Mouse (Mus musculus) natural killer cell, adult 2 months (primary cell): ENCODE results near the gene Sult2a3.
"Not testable (repeated sequence)": the region's sequence is repeated elsewhere in the genome, so short reads cannot be mapped to it uniquely, and the experiment has no call there.

ENCODE experiments used
- DNase-seq, 2 experiments: peaks; one replicate each; pipeline ENCODE4 v3.0.0; 2022; ENCODE audit warnings: low spot score in 2 of 2

The Sult2a3 gene

DNA sequence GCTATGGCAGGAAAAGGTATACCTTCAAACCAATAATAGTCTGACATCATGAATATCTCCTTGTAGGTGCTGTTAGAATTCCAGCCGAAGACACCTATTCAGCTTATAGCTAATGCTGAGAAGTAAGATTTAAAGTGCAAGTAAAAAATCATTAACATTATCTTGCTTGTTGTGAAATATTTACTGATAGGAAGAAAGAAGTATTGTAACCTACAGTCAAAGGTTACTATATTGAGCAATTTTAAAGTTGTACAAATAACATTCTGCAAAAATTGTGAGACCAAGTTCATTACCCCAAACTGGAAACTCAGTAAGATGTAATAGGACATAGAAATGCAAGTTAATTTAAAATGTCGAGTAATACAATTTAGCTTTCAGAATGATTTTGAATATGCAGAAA lies at the start of gene Sult2a3:
Sult2a3 (minus strand) TSS at position 101 of the 400 bp plus-strand sequence.
- no peak for DNase-seq

DNA sequence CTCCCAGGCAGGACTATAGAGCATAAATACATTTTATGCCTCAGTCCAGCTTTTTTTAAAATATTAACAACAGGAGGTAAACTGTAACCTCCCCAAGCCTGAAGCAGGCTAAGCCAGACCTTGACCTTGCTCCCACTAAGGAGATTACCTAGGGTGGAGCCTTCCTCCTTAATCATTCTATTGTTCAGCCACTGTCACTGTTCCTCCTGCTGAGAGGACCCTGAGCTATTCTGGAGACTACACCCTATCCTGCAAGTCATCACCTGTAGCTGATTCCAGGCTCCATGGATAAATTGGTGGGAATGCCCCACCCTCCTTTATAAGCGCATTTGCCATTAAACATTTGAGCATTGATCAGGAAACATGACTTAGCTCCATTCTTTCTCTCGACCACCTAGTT lies 2.4 kb downstream of the Sult2a3 start:
- DNase-seq: no peak

DNA sequence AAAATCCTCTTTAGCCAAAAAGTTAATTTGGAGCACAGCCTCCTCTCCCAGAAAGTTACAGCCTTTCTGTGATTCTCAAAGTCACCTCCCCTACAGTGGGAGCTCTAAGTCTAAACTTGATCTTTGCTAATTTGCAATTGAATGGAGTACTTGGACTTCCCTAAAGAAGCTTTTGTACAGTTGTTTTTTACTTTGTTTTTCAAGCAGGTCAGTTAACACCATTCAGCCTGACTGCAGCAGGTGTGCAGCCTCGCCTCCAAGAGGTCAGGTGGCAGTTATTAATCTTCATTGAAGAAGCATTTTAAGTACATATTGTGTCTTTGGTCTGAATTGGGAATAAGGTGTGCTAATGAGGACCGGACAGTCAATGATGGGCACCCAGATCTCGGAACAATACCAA lies 3.0 kb downstream of the Sult2a3 start:
- not testable (repeated sequence) for DNase-seq

DNA sequence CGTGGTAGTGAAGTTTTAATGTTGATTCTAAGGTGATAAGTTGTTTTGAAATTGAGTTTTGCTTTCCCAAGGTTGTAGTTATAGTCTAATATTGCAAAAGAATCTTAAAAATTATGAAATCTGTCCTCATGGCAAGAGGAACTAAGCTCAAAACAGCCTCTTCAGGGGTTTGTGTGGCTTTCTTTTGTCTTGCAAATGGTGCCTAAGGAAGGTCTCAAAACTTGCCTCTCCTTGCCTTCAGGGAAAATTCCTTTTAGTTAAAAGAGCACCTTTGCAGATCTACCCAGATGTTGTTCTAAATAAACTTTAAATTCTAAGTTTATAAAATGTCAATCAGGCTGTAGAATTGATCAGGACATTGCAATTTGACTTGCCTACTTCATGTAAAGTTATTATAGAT lies 6.1 kb downstream of the Sult2a3 start:
- no peak for DNase-seq

DNA sequence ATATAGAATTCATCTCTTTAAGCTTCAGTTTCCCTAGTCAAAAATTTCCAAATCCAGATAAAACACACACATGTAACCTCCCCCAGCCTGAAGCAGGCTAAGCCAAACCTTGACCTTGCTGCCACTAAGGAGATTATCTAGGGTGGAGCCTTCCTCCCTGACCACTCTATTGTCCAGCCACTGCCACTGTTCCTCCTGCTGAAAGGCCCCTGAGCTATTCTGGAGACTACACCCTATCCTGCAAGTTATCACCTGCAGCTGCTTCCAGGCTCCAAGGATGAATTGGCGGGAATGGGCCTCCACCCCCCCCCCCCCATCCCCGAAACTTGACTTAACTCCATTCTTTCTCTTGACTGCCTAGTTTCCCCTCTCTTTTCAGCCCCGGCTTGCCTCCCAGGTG lies 8.4 kb downstream of the Sult2a3 start:
- not testable (repeated sequence) for DNase-seq

DNA sequence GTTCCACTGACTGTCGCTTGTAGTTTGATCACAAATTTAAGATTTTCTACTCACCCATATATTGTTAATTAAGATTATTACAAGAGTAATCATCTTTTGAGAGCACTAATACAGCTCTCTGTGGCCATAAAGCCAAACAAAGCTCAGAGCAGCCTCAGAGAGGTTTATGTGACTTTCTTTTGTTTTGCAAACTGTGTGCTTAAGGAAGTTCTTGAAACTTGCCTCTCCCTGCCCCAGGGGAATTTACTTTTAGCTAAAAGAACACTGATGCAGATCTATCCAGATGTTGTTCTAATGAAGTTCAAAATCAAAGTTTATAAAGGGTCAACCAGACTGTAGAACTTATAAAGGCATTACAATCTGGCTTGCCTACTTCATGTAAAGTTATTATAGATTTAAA lies 75.0 kb downstream of the Sult2a3 start:
- not testable (repeated sequence) for DNase-seq

GRCm38 (mm10) chr7:14030831-14031230 lies 92.0 kb downstream of the Sult2a3 start:
- not testable (repeated sequence) for DNase-seq
